Mouse (Mus musculus) inflammation-experienced regulatory T-cells, adult 16 weeks (primary cell): Measurements from ENCODE around the gene Folh1. TPM values are rescaled to one million over a fixed set of nuclear protein-coding genes. Genes with fewer than 3 reads are reported as not detected.

Experiments used
- polyA plus RNA-seq: library from polyadenylated mRNA; unstranded; fragments of 100-300 nt; shearing (Covaris generic); gene quantifications from one replicate; pipeline ENCODE4 v1.2.1, GENCODE M21; 2017

The Folh1 gene
- polyA plus RNA-seq, result not detected

GRCm38 (mm10) chr7:86775617-86776325 is at the start of gene Folh1:
TSS of gene Folh1 (minus strand) at chr7:86775943.

GRCm38 (mm10) chr7:86794727-86795126 is 19.0 kb upstream of the Folh1 start, which contains the start of gene Vmn2r77:
TSS of gene Vmn2r77 (plus strand) at chr7:86795027.

GRCm38 (mm10) chr7:86688030-86688429 is 87.7 kb downstream of the Folh1 start, which contains the start of gene Olfr292:
TSS of gene Olfr292 (plus strand) at chr7:86688330.

Other genes starting within 250 kb of the Folh1 start
- gene Olfr295, start 192.1 kb downstream of the Folh1 start, polyA plus RNA-seq, result not detected
- not detected for gene Olfr294, start 159.3 kb downstream of the Folh1 start, polyA plus RNA-seq
- not detected for gene Olfr293, start 126.9 kb downstream of the Folh1 start, polyA plus RNA-seq
- not detected for gene Olfr292, start 87.6 kb downstream of the Folh1 start, polyA plus RNA-seq
- gene Vmn2r77, start 19.1 kb upstream of the Folh1 start, polyA plus RNA-seq, result 0.09 TPM
- 0.05 TPM for gene Vmn2r78, start 139.2 kb upstream of the Folh1 start, polyA plus RNA-seq
- gene Vmn2r79, start 220.2 kb upstream of the Folh1 start, polyA plus RNA-seq, result 0.04 TPM